Mouse (Mus musculus) liver, adult 2 months (tissue): ENCODE measurements around the gene Mad2l2.

Source experiments
- CTCF ChIP-seq: fragments of 200-500 bp; IDR thresholded peaks from 2 replicates; pipeline ENCODE4 v1.5.1; 2011; ENCODE audit warnings: low read depth, low read length, control low read depth
- POLR2A ChIP-seq: fragments of 200-500 bp; IDR thresholded peaks from 2 replicates; pipeline ENCODE4 v1.6.1; 2011; ENCODE audit warnings: low read length, control low read depth; ENCODE audit not compliant: insufficient read depth; ENCODE audit errors: extremely low read depth

DNA sequence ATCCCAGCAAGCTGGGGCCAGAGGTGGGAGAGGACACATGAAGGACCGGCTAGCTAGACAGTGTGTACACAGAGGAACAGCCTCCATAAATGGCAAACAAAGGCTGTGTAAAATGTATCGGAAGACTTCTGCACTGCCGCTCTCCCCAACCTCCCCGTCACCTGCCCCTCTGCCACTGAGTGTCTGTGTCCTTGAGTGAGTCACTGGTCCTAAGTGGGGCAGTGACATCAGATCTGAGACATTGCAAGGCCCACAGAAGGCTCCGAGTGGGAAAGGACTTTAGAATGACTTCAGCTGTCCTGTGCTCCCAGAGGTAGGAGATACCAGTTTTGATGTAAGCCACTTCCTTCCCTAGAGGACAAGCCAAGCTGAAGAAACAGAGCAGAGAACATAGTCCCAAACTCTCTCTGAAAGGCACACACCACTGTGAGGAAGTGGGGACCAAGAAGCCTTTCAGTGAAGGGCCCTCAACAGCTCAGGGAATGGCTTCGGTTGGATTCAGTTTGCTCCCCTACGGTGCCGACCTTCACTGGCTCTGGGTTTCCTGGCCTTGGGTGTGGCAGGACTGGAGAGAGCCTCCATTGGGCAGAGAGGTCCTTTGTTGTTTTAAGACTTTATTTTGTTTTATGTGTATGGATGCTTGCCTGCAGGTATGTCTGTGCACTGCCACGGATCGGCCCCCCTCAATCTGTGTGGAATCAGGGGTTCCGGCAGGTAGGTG, 37.5 kb upstream of the Mad2l2 start:
- no peak for TF ChIP-seq CTCF
- no peak for TF ChIP-seq POLR2A
